Mouse (Mus musculus): ENCODE measurements around the gene Klhl11. TPM values are rescaled to one million over a fixed set of nuclear protein-coding genes. Genes with fewer than 3 reads are reported as not detected.

The Klhl11 gene
- polyA plus RNA-seq, 1 experiment from 2014 or later, result 10.9 TPM

DNA sequence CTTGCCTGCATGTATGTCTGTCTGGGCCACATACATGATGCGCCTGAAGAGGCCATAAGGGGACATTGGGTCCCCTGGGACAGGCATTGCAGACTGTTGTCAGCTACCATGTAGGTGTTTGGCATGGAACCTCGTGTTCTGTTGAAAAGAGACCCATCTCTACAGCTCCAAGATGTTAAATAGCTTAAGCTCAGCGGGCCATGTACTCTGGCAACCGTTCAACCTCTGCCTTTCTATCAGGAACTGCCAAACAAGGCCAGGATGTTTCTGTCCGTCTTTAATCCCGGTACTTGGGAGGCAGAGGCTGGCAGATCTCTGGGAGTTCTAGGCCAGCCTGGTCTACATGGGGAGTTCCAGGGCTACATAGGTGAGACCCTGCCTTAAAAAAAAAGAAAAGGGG lies 29.9 kb downstream of the Klhl11 start:
- H3K9me3 ChIP-seq (ENCODE audit: low read depth, low read length), result no peaks in the 10 kb centered on the region
- no peak overlapping the region for H3K4me2 ChIP-seq
- no peak overlapping the region for H3K9ac ChIP-seq
- 79% methylated on average over 6 of the region's 6 CpGs for WGBS
- TF ChIP-seq CTCF (IDR thresholded peaks at IDR 0.05; ENCODE audit: low read depth), result no peak
- ATAC-seq (ENCODE audit: insufficient read depth) (no peak), DNase-seq (no peak)
- H3K27ac ChIP-seq (ENCODE audit: low read depth), result no peak overlapping the region
- peaks cover 6% of the 10 kb centered on the region; the same call in 1 of the 2 replicates for H3K4me1 ChIP-seq (ENCODE audit: insufficient read depth)
- no peaks in the 10 kb centered on the region for H3K27me3 ChIP-seq (ENCODE audit: insufficient read depth, low read length)
- H3K4me3 ChIP-seq (ENCODE audit: low read depth, low read length), result no peak overlapping the region
- peaks cover 17% of the 10 kb centered on the region; the same call in 1 of the 2 replicates for H3K36me3 ChIP-seq (ENCODE audit: insufficient read depth)

DNA sequence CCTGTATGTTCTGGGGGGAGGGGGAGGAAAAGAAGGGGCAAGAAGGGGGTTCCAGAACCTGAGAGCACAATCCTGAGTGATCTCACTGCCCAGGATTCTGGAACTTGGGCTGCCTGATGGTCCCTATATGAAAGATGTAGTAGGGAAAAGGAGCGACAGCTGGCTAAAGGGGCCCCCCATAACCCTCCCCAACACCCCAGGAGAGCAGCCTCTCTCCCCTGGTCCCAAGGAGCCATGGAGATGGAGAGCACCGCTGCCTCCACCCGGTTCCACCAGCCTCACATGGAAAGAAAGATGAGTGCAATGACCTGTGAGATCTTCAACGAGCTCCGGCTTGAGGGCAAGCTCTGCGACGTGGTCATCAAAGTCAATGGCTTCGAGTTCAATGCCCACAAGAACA lies 30.7 kb downstream of the Klhl11 start, which contains the start of the genes Nt5c3b and Klhl10:
TSS of gene Nt5c3b (minus strand) at position 12 of the 400 bp plus-strand sequence.
TSS of gene Klhl10 (plus strand) at position 121 of the 400 bp plus-strand sequence.
- H3K27me3 ChIP-seq (ENCODE audit: insufficient read depth, low read length), result no peaks in the 10 kb centered on the region
- H3K9ac ChIP-seq, result peak within 1 kb of the TSS; percentile 91
- ATAC-seq (ENCODE audit: insufficient read depth) (no peak), DNase-seq (no peak)
- TF ChIP-seq CTCF (IDR thresholded peaks at IDR 0.05; ENCODE audit: low read depth), result no peak
- H3K27ac ChIP-seq (ENCODE audit: low read depth), result peak within 1 kb of the TSS; percentile 50; the same call in 1 of the 2 replicates
- H3K36me3 ChIP-seq (ENCODE audit: insufficient read depth), result peaks cover 24% of the 10 kb centered on the region; the same call in 1 of the 2 replicates
- peaks cover 6% of the 10 kb centered on the region; the same call in 1 of the 2 replicates for H3K4me1 ChIP-seq (ENCODE audit: insufficient read depth)
- 81% methylated on average over 8 of the region's 8 CpGs for WGBS
- peak within 1 kb of the TSS; percentile 79 for H3K4me3 ChIP-seq (ENCODE audit: low read depth, low read length)
- peak within 1 kb of the TSS; percentile 74 for H3K4me2 ChIP-seq
- H3K9me3 ChIP-seq (ENCODE audit: low read depth, low read length), result no peaks in the 10 kb centered on the region

DNA sequence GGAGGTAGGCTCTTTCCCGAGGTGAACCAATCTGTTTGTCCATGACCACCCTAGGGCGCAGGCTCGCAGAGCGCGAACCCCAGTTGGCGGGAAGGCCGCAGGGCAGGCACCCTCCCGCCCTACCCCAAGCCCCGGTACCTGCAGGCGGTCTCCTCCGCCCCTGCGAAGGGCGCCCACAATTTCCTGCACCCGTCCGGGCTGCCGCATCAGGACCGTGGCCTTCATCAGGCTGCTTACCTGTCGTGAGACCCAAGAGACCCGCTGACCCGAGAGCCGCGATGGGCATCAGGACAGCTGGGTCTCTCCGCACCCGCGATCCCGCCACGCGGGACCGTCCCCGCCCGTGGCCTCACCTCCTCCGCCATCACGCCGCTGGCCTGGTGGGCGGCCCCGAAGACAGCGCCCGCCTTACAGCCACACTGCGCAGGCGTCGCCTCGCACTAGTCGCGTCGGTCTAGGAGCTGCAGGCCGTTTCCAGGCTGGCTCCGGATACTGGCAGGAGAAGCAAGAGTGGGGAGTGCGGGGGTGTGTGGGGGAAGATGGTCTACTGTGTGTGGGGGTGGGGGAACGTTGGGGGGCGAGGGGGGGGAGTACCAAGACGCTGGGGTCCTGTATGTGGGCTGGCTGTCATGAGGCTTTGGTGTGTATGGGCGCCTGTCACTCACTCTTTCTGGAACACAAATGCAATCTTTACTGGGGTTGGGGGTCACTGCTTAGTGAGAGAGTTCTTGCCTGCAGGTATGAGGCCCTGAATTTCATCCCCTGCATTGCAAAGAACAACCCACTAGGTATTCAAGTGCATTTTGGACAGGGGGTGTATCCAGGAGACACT lies 31.6 kb downstream of the Klhl11 start:
- peak overlapping the region; percentile 74 for H3K4me2 ChIP-seq
- ATAC-seq (ENCODE audit: insufficient read depth), result peak; percentile 98

DNA sequence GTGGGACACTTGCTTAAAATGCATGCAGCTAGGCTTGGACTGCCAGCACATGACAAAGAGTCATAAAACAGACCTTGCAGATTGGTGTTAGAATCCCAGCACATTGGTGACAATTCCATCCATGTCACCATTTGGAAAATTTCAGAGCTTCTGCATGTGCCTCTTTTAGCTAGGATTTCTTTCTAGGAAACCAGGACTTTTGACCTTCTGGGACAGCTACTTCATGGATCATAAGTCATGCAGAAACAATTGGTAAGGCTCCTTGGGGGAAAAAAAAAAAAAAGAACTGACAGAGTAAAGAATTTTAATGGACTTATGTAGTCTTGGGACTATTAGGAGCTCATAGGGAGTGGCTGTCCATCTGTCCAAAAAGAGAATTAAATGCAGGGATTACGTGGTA lies 34.6 kb downstream of the Klhl11 start:
- no peak for ATAC-seq (ENCODE audit: insufficient read depth)
- H3K9ac ChIP-seq, result no peak overlapping the region
- WGBS, result 88% methylated on average over 1 of the region's 1 CpGs
- H3K27me3 ChIP-seq (ENCODE audit: insufficient read depth, low read length), result no peaks in the 10 kb centered on the region
- TF ChIP-seq CTCF (IDR thresholded peaks at IDR 0.05; ENCODE audit: low read depth), result no peak
- H3K9me3 ChIP-seq (ENCODE audit: low read depth, low read length), result no peaks in the 10 kb centered on the region
- peaks cover 59% of the 10 kb centered on the region for H3K36me3 ChIP-seq (ENCODE audit: insufficient read depth)
- H3K4me3 ChIP-seq (ENCODE audit: low read depth, low read length), result no peak overlapping the region
- H3K27ac ChIP-seq (ENCODE audit: low read depth), result no peak overlapping the region
- H3K4me1 ChIP-seq (ENCODE audit: insufficient read depth), result peaks cover 6% of the 10 kb centered on the region; the same call in 1 of the 2 replicates
- DNase-seq, result no peak
- H3K4me2 ChIP-seq, result no peak overlapping the region

More for the DNA sequence above, 31.6 kb downstream of the Klhl11 start:
- H3K9ac ChIP-seq, result peak overlapping the region; percentile 91
- no peaks in the 10 kb centered on the region for H3K9me3 ChIP-seq (ENCODE audit: low read depth, low read length)
- peak overlapping the region; percentile 50; the same call in 1 of the 2 replicates for H3K27ac ChIP-seq (ENCODE audit: low read depth)
- TF ChIP-seq CTCF (IDR thresholded peaks at IDR 0.05; ENCODE audit: low read depth), result no peak
- whole genome bisulfite sequencing, result 1% methylated on average over 52 of the region's 52 CpGs
- peak overlapping the region; percentile 79 for H3K4me3 ChIP-seq (ENCODE audit: low read depth, low read length)
- H3K36me3 ChIP-seq (ENCODE audit: insufficient read depth), result peaks cover 32% of the 10 kb centered on the region
- DNase-seq, result peak; percentile 93
- H3K27me3 ChIP-seq (ENCODE audit: insufficient read depth, low read length), result no peaks in the 10 kb centered on the region
- H3K4me1 ChIP-seq (ENCODE audit: insufficient read depth), result peaks cover 6% of the 10 kb centered on the region; the same call in 1 of the 2 replicates

DNA sequence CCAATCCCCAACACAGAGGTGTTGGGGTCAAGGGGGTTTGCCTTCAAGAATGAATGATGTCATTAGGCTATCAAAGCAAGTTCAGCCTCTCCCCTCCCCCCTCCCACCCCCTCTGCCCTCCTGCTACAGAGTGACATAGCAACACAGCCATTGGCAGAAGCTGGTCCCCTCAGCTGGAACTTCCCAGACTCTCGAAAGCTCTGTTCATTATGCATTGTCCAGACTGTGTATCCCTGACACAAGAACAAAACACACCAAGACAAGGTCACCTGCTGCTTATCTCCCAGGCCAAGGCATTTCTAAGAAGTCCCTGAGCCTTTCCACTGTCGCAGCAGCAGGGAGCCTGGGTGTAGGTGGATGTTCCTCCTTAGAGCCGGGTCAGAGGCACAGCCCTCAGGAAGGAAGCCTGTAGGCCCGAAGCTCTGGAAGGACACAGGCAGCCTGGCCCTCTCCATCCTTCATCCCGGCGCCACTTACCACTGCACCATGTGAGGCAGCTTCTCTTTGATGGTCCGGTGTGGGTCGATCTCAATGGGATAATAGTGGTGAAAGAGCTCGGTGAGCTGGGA lies 36.8 kb downstream of the Klhl11 start:
- H3K27ac ChIP-seq (ENCODE audit: low read depth), result no peak overlapping the region
- H3K4me1 ChIP-seq (ENCODE audit: insufficient read depth), result peaks cover 6% of the 10 kb centered on the region; the same call in 1 of the 2 replicates
- H3K4me2 ChIP-seq, result no peak overlapping the region
- peaks cover 67% of the 10 kb centered on the region for H3K36me3 ChIP-seq (ENCODE audit: insufficient read depth)
- no peak overlapping the region for H3K9ac ChIP-seq
- H3K9me3 ChIP-seq (ENCODE audit: low read depth, low read length), result no peaks in the 10 kb centered on the region
- ATAC-seq (ENCODE audit: insufficient read depth), result no peak
- DNase-seq, result no peak
- no peak overlapping the region for H3K4me3 ChIP-seq (ENCODE audit: low read depth, low read length)
- 86% methylated on average over 9 of the region's 9 CpGs for WGBS
- no peaks in the 10 kb centered on the region for H3K27me3 ChIP-seq (ENCODE audit: insufficient read depth, low read length)
- no peak for TF ChIP-seq CTCF (IDR thresholded peaks at IDR 0.05; ENCODE audit: low read depth)

DNA sequence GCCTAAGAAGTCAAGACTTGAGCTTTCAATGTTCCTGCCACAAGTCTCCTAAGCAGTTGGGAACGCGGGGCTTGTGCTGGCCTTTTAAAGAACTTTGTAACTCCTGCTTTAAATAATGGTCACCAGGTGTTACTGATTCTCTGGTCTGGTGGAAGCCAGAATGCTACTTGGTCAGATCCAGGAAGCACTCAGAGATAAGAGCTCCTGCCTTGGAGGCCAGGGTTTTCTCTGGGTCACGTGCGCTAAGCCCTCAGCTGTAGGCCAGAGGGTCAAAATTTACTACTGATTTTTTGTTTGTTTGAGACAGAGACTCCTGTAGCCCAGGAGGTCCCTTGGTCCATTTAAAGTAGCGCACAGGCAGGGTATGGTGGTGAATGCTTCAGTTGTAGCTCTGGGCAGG lies 40.5 kb downstream of the Klhl11 start:
- H3K4me1 ChIP-seq (ENCODE audit: insufficient read depth), result no peaks in the 10 kb centered on the region
- H3K36me3 ChIP-seq (ENCODE audit: insufficient read depth), result peaks cover 59% of the 10 kb centered on the region
- no peaks in the 10 kb centered on the region for H3K9me3 ChIP-seq (ENCODE audit: low read depth, low read length)
- DNase-seq (no peak), ATAC-seq (ENCODE audit: insufficient read depth) (no peak)
- 69% methylated on average over 5 of the region's 5 CpGs for WGBS
- no peak overlapping the region for H3K4me2 ChIP-seq
- H3K27me3 ChIP-seq (ENCODE audit: insufficient read depth, low read length), result no peaks in the 10 kb centered on the region
- H3K9ac ChIP-seq, result no peak overlapping the region
- no peak for TF ChIP-seq CTCF (IDR thresholded peaks at IDR 0.05; ENCODE audit: low read depth)
- H3K4me3 ChIP-seq (ENCODE audit: low read depth, low read length), result no peak overlapping the region
- H3K27ac ChIP-seq (ENCODE audit: low read depth), result no peak overlapping the region

DNA sequence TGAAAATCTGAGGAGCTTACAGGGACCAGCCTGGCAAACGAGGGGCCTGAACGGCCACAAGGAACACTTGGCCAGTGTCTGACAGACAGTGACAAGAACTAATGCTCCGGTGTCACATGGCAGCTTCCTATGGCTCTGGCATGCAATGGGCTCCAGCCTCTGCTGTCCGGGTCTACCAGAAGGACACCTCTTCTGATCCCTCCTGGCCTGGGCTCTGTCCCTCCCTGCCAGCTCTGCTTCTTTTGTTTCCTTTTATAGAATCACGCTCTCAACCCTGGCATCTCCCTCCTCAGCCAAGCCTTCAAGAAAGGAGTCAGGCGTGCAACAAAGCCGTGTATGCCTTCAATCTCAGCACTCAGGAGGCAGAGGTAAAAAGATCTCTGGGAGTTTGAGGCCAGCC lies 42.5 kb downstream of the Klhl11 start:
- H3K4me2 ChIP-seq, result no peak overlapping the region
- no peaks in the 10 kb centered on the region for H3K9me3 ChIP-seq (ENCODE audit: low read depth, low read length)
- H3K27ac ChIP-seq (ENCODE audit: low read depth), result no peak overlapping the region
- no peaks in the 10 kb centered on the region for H3K4me1 ChIP-seq (ENCODE audit: insufficient read depth)
- no peak for TF ChIP-seq CTCF (IDR thresholded peaks at IDR 0.05; ENCODE audit: low read depth)
- ATAC-seq (ENCODE audit: insufficient read depth) (no peak), DNase-seq (no peak)
- no peaks in the 10 kb centered on the region for H3K27me3 ChIP-seq (ENCODE audit: insufficient read depth, low read length)
- no peak overlapping the region for H3K4me3 ChIP-seq (ENCODE audit: low read depth, low read length)
- peaks cover 48% of the 10 kb centered on the region for H3K36me3 ChIP-seq (ENCODE audit: insufficient read depth)
- WGBS, result 85% methylated on average over 7 of the region's 7 CpGs
- H3K9ac ChIP-seq, result no peak overlapping the region
